Mouse (Mus musculus) thymus, adult 2 months (tissue): ENCODE data around the gene March9.

ENCODE experiments used
- CTCF ChIP-seq: fragments of 200-500 bp; IDR thresholded peaks from 2 replicates; pipeline ENCODE4 v1.5.1; 2012; ENCODE audit warnings: mild to moderate bottlenecking, control low read depth, low read length, moderate library complexity, borderline replicate concordance; ENCODE audit not compliant: control insufficient read depth, poor library complexity, insufficient read depth; ENCODE audit errors: extremely low read depth
- POLR2A ChIP-seq: fragments of 200-500 bp; IDR thresholded peaks from 2 replicates; pipeline ENCODE4 v1.6.1; 2012; ENCODE audit warnings: mild to moderate bottlenecking, low read length, control low read depth, moderate library complexity; ENCODE audit not compliant: control insufficient read depth, poor library complexity, insufficient read depth; ENCODE audit errors: extremely low read depth

DNA sequence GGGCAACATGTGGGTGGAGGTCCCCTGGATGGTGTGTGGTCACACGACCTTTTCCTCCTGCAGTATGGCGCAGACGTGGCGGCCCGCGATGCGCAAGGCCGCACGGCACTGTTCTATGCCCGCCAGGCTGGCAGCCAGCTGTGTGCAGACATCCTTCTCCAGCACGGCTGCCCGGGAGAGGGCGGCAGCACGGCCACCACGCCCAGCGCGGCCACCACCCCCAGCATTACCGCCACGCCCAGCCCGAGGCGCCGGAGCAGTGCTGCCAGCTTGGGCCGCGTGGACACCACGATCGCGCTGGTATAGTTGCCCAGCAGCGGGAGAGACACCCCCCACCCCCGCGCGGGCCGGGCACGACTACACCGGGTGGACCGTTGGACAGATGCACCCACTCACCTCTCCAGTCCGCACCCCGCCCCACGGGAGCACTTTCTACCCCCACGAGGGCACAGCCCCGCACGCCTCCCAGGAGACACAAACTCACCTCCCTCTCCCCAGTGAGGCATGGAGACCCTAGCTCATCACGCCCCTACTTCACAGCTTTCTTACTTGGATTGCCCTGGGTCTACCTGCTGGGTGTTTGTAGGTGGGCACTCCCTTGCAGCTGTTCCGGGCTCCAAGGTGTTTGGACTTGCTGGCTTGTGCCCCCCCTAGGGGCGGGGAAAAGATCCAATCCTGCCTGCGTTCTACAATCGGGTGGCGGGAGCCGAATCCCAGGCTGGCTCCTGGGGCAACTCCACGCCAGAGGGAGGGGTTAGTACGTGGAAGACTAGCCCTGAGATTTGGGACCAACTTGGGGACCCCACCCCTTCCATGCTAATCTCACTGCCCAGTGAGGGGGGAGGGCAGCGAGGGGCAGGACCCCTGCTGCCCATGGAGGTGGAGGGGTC lies 31.8 kb upstream of the March9 start:
- TF ChIP-seq POLR2A = no peak
- TF ChIP-seq CTCF = no peak
